Mouse (Mus musculus): ENCODE data around the gene Spon1. TPM values are rescaled to one million over a fixed set of nuclear protein-coding genes. Genes with fewer than 3 reads are reported as not detected.

Spon1 gene
- polyA plus RNA-seq, 1 experiment, result 1.2 TPM

DNA sequence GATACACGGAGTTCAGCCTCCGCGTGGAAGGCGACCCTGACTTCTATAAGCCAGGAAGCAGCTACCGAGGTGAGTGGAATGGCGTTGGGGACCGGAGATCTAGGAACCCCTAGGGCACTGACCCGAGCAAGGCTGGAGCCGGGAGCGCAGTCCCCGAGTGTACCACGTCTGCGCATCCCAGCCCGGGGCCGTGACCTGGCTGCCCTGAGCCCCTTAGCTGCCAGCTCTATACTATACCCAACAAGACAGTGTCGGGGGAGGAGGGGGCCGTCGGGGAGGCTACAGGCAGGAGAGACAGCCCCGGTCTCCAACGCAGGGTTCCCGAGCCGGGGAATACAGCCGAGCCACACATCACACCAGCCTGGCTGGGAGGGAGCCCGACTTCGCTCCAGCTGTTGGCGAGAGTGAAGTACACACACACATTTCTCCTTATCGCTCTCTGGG lies 722 bp downstream of the Spon1 start:
- WGBS, result 14% methylated on average over 27 of the region's 27 CpGs
- H3K27me3 ChIP-seq (ENCODE audit: control insufficient read depth, insufficient read depth, low read length), result peaks cover 5% of the 10 kb centered on the region

DNA sequence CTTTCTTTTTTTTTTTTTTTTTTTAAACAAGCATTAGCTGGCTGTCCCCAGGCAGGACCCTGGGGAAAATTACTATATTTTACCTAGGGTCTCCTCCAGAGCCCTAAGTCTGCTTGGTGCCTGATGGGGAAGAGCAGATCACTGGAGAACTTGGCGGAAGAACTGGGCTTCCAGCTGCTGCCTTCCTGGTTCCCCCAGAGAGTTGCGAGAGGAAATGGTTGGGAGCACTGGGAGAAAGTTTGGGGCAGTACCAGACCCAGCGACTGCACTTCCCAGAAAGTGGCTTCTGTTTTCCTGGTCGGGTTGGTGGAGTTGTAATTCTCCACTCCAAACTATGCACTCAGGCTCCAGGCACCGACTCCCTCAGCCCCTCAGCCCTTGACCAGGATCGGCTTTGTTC lies 1.7 kb downstream of the Spon1 start:
- 76% methylated on average over 6 of the region's 6 CpGs for WGBS
- no peak overlapping the region for H3K4me3 ChIP-seq (ENCODE audit: extremely low read depth, insufficient read depth, insufficient read length)
- peaks cover 5% of the 10 kb centered on the region for H3K27me3 ChIP-seq (ENCODE audit: control insufficient read depth, insufficient read depth, low read length)
- DNase-seq (ENCODE audit: low read depth in 1 of 2, low spot score in 2 of 2), result no peak
- peaks cover 4% of the 10 kb centered on the region; the same call in 1 of the 2 replicates for H3K4me1 ChIP-seq (ENCODE audit: control insufficient read depth, insufficient read depth, insufficient read length)
- no peaks in the 10 kb centered on the region for H3K36me3 ChIP-seq (ENCODE audit: control insufficient read depth, insufficient read depth, low read length)
- no peak for TF ChIP-seq POLR2A (IDR thresholded peaks at IDR 0.05; ENCODE audit: low read depth, low read length)
- no peak for TF ChIP-seq CTCF (IDR thresholded peaks at IDR 0.05; ENCODE audit: extremely low read depth, insufficient read depth, insufficient read length, insufficient replicate concordance)
- no peak overlapping the region for H3K27ac ChIP-seq (ENCODE audit: insufficient read depth, low read length)

More for the DNA sequence above, 722 bp downstream of the Spon1 start:
- DNase-seq (ENCODE audit: low read depth in 1 of 2, low spot score in 2 of 2), result no peak
- Histone ChIP-seq H3K4me1 (ENCODE audit: control insufficient read depth, insufficient read depth, insufficient read length) (peaks cover 4% of the 10 kb centered on the region; the same call in 1 of the 2 replicates), H3K4me3 (ENCODE audit: extremely low read depth, insufficient read depth, insufficient read length) (peak overlapping the region; percentile 11; the same call in 1 of the 2 replicates), H3K27ac (ENCODE audit: insufficient read depth, low read length) (no peak overlapping the region), H3K36me3 (ENCODE audit: control insufficient read depth, insufficient read depth, low read length) (no peaks in the 10 kb centered on the region)
- no peak for TF ChIP-seq CTCF (IDR thresholded peaks at IDR 0.05; ENCODE audit: extremely low read depth, insufficient read depth, insufficient read length, insufficient replicate concordance)
- TF ChIP-seq POLR2A (IDR thresholded peaks at IDR 0.05; ENCODE audit: low read depth, low read length), result no peak

DNA sequence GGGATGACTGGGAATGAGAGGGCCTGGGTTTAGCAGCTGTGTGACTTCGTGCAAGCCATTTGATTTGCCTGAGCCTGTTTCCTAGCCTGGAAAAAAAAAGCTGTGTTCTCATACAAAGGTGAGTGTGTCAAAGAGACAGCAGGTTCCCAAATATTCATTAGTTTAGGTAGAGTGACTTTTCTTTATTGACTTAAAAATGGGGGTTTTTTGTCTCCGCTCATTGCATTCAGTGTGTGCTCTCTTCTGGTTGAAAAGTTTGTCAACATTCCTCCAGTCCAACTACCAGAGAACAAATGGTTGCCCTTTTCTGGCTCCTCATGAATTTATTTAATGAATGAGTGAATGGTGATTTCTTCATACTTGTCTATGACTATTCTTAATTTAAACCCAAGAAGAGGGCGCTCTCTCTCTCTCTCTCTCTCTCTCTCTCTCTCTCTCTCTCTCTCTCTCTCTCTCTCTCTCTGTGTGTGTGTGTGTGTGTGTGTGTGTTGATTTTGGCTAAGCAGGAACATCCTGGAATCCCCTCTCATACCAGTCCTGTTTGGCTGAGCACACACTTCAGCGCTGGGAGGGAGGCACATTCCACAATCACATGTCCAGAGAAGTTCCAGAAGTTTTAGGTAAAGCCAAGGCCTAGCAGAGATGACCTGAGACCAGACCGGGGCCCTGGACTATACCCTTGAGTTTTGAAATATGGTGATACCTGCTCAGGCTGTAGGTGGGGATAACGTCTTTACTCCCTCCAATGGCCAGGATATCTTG lies 2.6 kb downstream of the Spon1 start:
- Histone ChIP-seq H3K36me3 (ENCODE audit: control insufficient read depth, insufficient read depth, low read length) (no peaks in the 10 kb centered on the region), H3K27ac (ENCODE audit: insufficient read depth, low read length) (no peak overlapping the region), H3K4me3 (ENCODE audit: extremely low read depth, insufficient read depth, insufficient read length) (no peak overlapping the region), H3K4me1 (ENCODE audit: control insufficient read depth, insufficient read depth, insufficient read length) (peaks cover 4% of the 10 kb centered on the region; the same call in 1 of the 2 replicates), H3K27me3 (ENCODE audit: control insufficient read depth, insufficient read depth, low read length) (peaks cover 5% of the 10 kb centered on the region)
- 89% methylated on average over 6 of the region's 6 CpGs for WGBS
- TF ChIP-seq POLR2A (IDR thresholded peaks at IDR 0.05; ENCODE audit: low read depth, low read length) (no peak), CTCF (IDR thresholded peaks at IDR 0.05; ENCODE audit: extremely low read depth, insufficient read depth, insufficient read length, insufficient replicate concordance) (no peak)
- DNase-seq (ENCODE audit: low read depth in 1 of 2, low spot score in 2 of 2), result no peak

DNA sequence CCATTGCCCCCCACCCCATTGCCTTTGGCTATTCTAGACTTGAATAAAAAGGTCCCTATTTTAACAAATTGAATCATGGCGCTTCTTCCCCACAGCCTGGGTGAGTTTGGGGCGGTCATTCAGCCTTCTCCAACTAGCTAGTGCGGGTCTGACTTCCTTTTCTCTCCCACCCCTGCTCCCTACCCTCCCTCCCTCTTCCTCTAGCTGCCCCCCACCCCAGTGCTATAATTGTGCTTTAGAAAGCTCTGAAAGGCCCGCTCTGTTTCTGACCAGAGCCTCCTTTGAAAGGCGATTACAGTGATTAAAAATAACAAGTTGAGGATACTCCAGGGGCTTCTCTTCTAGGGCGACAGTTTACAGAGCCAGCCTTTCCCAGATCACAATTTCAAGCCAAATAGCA lies 3.5 kb downstream of the Spon1 start:
- WGBS, result 61% methylated on average over 6 of the region's 6 CpGs
- peaks cover 4% of the 10 kb centered on the region; the same call in 1 of the 2 replicates for H3K4me1 ChIP-seq (ENCODE audit: control insufficient read depth, insufficient read depth, insufficient read length)
- DNase-seq (ENCODE audit: low read depth in 1 of 2, low spot score in 2 of 2), result no peak
- no peak overlapping the region for H3K27ac ChIP-seq (ENCODE audit: insufficient read depth, low read length)
- H3K27me3 ChIP-seq (ENCODE audit: control insufficient read depth, insufficient read depth, low read length), result peaks cover 5% of the 10 kb centered on the region
- H3K36me3 ChIP-seq (ENCODE audit: control insufficient read depth, insufficient read depth, low read length), result no peaks in the 10 kb centered on the region
- no peak overlapping the region for H3K4me3 ChIP-seq (ENCODE audit: extremely low read depth, insufficient read depth, insufficient read length)
- TF ChIP-seq CTCF (IDR thresholded peaks at IDR 0.05; ENCODE audit: extremely low read depth, insufficient read depth, insufficient read length, insufficient replicate concordance), result no peak
- TF ChIP-seq POLR2A (IDR thresholded peaks at IDR 0.05; ENCODE audit: low read depth, low read length), result no peak

DNA sequence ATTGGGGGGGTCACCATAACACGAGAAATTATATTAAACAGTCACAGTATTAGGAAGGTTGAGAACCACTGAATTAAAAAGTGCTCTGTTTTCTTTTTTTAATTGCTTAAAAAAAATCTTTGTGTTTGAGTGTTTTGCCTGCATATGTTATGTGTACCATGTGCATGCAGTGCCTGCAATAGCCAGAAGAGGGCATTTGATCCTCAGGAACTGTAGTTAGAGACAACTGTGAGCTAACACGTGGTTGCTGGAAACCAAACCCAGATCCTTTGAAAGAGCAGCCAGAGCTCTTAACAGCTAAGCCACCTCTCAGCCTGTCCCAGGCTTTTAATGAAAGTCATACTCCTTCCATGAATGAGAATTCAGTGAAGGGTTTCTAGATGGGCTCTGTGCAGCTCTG lies 6.3 kb downstream of the Spon1 start:
- Histone ChIP-seq H3K27ac (ENCODE audit: insufficient read depth, low read length) (no peak overlapping the region), H3K36me3 (ENCODE audit: control insufficient read depth, insufficient read depth, low read length) (no peaks in the 10 kb centered on the region), H3K4me3 (ENCODE audit: extremely low read depth, insufficient read depth, insufficient read length) (no peak overlapping the region), H3K4me1 (ENCODE audit: control insufficient read depth, insufficient read depth, insufficient read length) (no peaks in the 10 kb centered on the region; the same call in 1 of the 2 replicates), H3K27me3 (ENCODE audit: control insufficient read depth, insufficient read depth, low read length) (no peaks in the 10 kb centered on the region)
- WGBS, result 92% methylated on average over 2 of the region's 2 CpGs
- no peak for TF ChIP-seq CTCF (IDR thresholded peaks at IDR 0.05; ENCODE audit: extremely low read depth, insufficient read depth, insufficient read length, insufficient replicate concordance)
- DNase-seq (ENCODE audit: low read depth in 1 of 2, low spot score in 2 of 2), result no peak

DNA sequence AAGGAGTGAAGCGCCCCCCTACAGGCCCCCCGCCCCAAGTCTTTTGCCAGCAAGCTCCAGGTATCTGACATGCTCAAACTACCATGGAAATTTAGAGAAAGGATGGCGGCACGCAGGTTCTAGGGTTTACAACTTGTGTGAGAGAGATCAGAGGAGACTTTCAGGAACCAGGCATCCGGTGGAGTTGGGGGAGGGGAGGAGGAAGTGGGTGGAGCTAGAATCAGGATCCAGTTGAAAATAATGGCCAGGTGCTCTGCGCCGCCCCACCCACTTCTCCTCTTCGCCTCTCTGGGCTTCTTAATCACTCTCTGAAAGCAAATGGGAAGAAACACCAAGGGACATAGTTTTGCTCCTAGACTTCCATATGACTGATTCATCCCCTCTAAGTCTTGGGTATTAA lies 7.6 kb downstream of the Spon1 start:
- 18% methylated on average over 8 of the region's 8 CpGs for WGBS
- TF ChIP-seq CTCF (IDR thresholded peaks at IDR 0.05; ENCODE audit: extremely low read depth, insufficient read depth, insufficient read length, insufficient replicate concordance) (no peak), POLR2A (IDR thresholded peaks at IDR 0.05; ENCODE audit: low read depth, low read length) (no peak)
- Histone ChIP-seq H3K4me3 (ENCODE audit: extremely low read depth, insufficient read depth, insufficient read length) (no peak overlapping the region), H3K36me3 (ENCODE audit: control insufficient read depth, insufficient read depth, low read length) (no peaks in the 10 kb centered on the region), H3K4me1 (ENCODE audit: control insufficient read depth, insufficient read depth, insufficient read length) (no peaks in the 10 kb centered on the region; the same call in 1 of the 2 replicates), H3K27me3 (ENCODE audit: control insufficient read depth, insufficient read depth, low read length) (no peaks in the 10 kb centered on the region), H3K27ac (ENCODE audit: insufficient read depth, low read length) (no peak overlapping the region)
- DNase-seq (ENCODE audit: low read depth in 1 of 2, low spot score in 2 of 2), result peak; percentile 17 to 42

DNA sequence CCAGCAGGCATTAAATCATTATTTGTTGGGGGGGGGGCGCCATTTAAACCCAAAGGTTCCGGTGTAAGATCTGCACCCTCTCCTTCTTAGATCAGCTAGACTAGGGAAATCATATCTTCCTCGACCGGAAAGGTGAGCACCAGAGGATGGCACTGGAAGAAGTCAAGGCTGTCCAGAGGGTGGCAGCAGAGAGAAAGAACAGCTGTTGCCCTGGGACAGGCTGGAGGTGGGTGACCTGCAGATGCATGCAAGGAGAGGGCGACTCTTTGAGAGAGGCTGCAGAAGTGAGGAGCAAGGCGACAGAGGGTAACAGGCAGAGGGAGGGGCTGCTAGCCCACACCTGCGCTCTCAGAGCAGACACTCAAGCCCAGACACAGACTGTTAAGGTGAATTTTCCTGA lies 8.2 kb downstream of the Spon1 start:
- H3K27me3 ChIP-seq (ENCODE audit: control insufficient read depth, insufficient read depth, low read length), result no peaks in the 10 kb centered on the region
- no peak overlapping the region for H3K4me3 ChIP-seq (ENCODE audit: extremely low read depth, insufficient read depth, insufficient read length)
- 12% methylated on average over 7 of the region's 7 CpGs for WGBS
- peak in 1 of 2 experiments; percentile 61 for DNase-seq (ENCODE audit: low read depth in 1 of 2, low spot score in 2 of 2)
- no peaks in the 10 kb centered on the region; the same call in 1 of the 2 replicates for H3K4me1 ChIP-seq (ENCODE audit: control insufficient read depth, insufficient read depth, insufficient read length)
- no peaks in the 10 kb centered on the region for H3K36me3 ChIP-seq (ENCODE audit: control insufficient read depth, insufficient read depth, low read length)
- H3K27ac ChIP-seq (ENCODE audit: insufficient read depth, low read length), result no peak overlapping the region
- peak; percentile 50; the same call in 1 of the 2 replicates for TF ChIP-seq CTCF (IDR thresholded peaks at IDR 0.05; ENCODE audit: extremely low read depth, insufficient read depth, insufficient read length, insufficient replicate concordance)
- TF ChIP-seq POLR2A (IDR thresholded peaks at IDR 0.05; ENCODE audit: low read depth, low read length), result no peak
